ENCODE assay signal across 27 mouse cellular contexts in genomic region chr10:59440177-59440576, GRCm38 (mm10). TPM values are rescaled to one million over a fixed set of nuclear protein-coding genes. Genes with fewer than 3 reads are reported as not detected.
DNase-seq lines count a peak whose midpoint lies in the region; ATAC-seq and TF ChIP-seq lines count a peak whose summit lies in the region.
"Had no signal": no experiment of that assay in that cellular context is flagged by ENCODE, and none has a peak within 500 bp of the region (broad histone marks: within the 10 kb centered on the region; RNA-seq: fewer than 3 reads in every experiment).

No protein-coding gene starts in this region.

- no peak for ATAC-seq in heart, embryonic 16.5 days (replicated peaks; ENCODE audit: extremely low read depth, insufficient read depth, low FRiP score)
- ATAC-seq in lung, postnatal 0 days = peak; percentile 55
- no peak for ATAC-seq in embryonic facial prominence, embryonic 15.5 days (ENCODE audit: insufficient number of reproducible peaks, low FRiP score, low TSS enrichment, low read depth)
- no peak for ATAC-seq in liver, embryonic 12.5 days
- ATAC-seq in forebrain, embryonic 12.5 days (ENCODE audit: low FRiP score) = no peak
- ATAC-seq: forebrain, postnatal 0 days; hindbrain, postnatal 0 days; intestine, postnatal 0 days had no signal

- TF ChIP-seq CTCF in lung, postnatal 0 days (IDR thresholded peaks at IDR 0.05) = no peak

- peak overlapping the region; percentile 74 for H3K27ac ChIP-seq in heart, embryonic 16.5 days (ENCODE audit: low read length)
- H3K27ac ChIP-seq in lung, postnatal 0 days (ENCODE audit: low read length) = peak overlapping the region; percentile 73
- peak overlapping the region; percentile 68; the same call in 1 of the 2 replicates for H3K27ac ChIP-seq in embryonic facial prominence, embryonic 15.5 days (replicated peaks)
- H3K27ac ChIP-seq in liver, embryonic 12.5 days = no peak overlapping the region
- H3K27ac ChIP-seq in forebrain, embryonic 12.5 days = no peak overlapping the region
- H3K27ac ChIP-seq: hindbrain, postnatal 0 days; kidney, postnatal 0 days; macrophage; midbrain, embryonic 10.5 days had no signal

- H3K4me1 ChIP-seq in heart, embryonic 16.5 days (ENCODE audit: control insufficient read depth, insufficient read depth, low read length) = peaks cover 36% of the 10 kb centered on the region
- H3K4me1 ChIP-seq in lung, postnatal 0 days (ENCODE audit: insufficient read depth, low read depth, low read length) = peaks cover 11% of the 10 kb centered on the region; the same call in 1 of the 2 replicates
- peaks cover 14% of the 10 kb centered on the region for H3K4me1 ChIP-seq in embryonic facial prominence, embryonic 15.5 days
- H3K4me1 ChIP-seq in liver, embryonic 12.5 days = peaks cover 20% of the 10 kb centered on the region
- 0 out of 2 replicates have a peak, but pooled peaks cover 5% of the 10 kb centered on the region for H3K4me1 ChIP-seq in forebrain, embryonic 12.5 days

- DNase-seq in heart, postnatal 14 days = no peak
- peak; percentile 71 for DNase-seq in lung, postnatal 0 days (ENCODE audit: low spot score)
- no peak for DNase-seq in lung, postnatal 36 days
- no peak for DNase-seq in frontal cortex, postnatal 10 days (ENCODE audit: low spot score in 2 of 2)
- DNase-seq: cerebellum, adult 8-10 months; forebrain, postnatal 0 days; retina, postnatal 1 day; thymus, adult 18-20 months; thymus, postnatal 4 days had no signal

- H3K9me3 ChIP-seq in heart, embryonic 16.5 days (replicated peaks; ENCODE audit: control insufficient read depth, low read length) = no peaks in the 10 kb centered on the region
- H3K9me3 ChIP-seq in lung, postnatal 0 days (ENCODE audit: low read length) = no peaks in the 10 kb centered on the region
- no peaks in the 10 kb centered on the region for H3K9me3 ChIP-seq in embryonic facial prominence, embryonic 15.5 days (replicated peaks)
- H3K9me3 ChIP-seq in liver, embryonic 12.5 days (replicated peaks) = no peaks in the 10 kb centered on the region
- H3K9me3 ChIP-seq in forebrain, embryonic 12.5 days = no peaks in the 10 kb centered on the region
- H3K9me3 ChIP-seq: limb, embryonic 12.5 days; midbrain, embryonic 10.5 days had no signal

- intact Hi-C loops in heart, postnatal 14 days (cut with DNase I) = no loop called here

- 23% methylated on average over 6 of the region's 6 CpGs for WGBS in heart, embryonic 16.5 days
- WGBS in lung, postnatal 0 days = 35% methylated on average over 6 of the region's 6 CpGs
- WGBS in embryonic facial prominence, embryonic 15.5 days = 28% methylated on average over 6 of the region's 6 CpGs
- WGBS in liver, embryonic 12.5 days (ENCODE audit: insufficient replicate concordance) = 36% methylated on average over 6 of the region's 6 CpGs
- WGBS in forebrain, embryonic 12.5 days = 55% methylated on average over 6 of the region's 6 CpGs

- no peaks in the 10 kb centered on the region for H3K36me3 ChIP-seq in heart, embryonic 16.5 days (ENCODE audit: control insufficient read depth, insufficient read depth)
- H3K36me3 ChIP-seq in lung, postnatal 0 days (ENCODE audit: insufficient read depth, low read length) = no peaks in the 10 kb centered on the region
- H3K36me3 ChIP-seq in embryonic facial prominence, embryonic 15.5 days = no peaks in the 10 kb centered on the region
- no peaks in the 10 kb centered on the region for H3K36me3 ChIP-seq in liver, embryonic 12.5 days
- no peaks in the 10 kb centered on the region for H3K36me3 ChIP-seq in forebrain, embryonic 12.5 days (replicated peaks)
- H3K36me3 ChIP-seq: limb, embryonic 12.5 days; midbrain, embryonic 10.5 days had no signal

- H3K4me3 ChIP-seq in heart, embryonic 16.5 days (ENCODE audit: low read length) = no peak overlapping the region
- no peak overlapping the region for H3K4me3 ChIP-seq in lung, postnatal 0 days (ENCODE audit: low read depth, low read length)
- H3K4me3 ChIP-seq in embryonic facial prominence, embryonic 15.5 days (replicated peaks) = no peak overlapping the region
- H3K4me3 ChIP-seq in liver, embryonic 12.5 days = peak overlapping the region; percentile 8; the same call in 1 of the 2 replicates
- H3K4me3 ChIP-seq in forebrain, embryonic 12.5 days (replicated peaks) = no peak overlapping the region
- H3K4me3 ChIP-seq: limb, embryonic 12.5 days; midbrain, embryonic 10.5 days had no signal

- no peak overlapping the region for H3K9ac ChIP-seq in heart, embryonic 16.5 days (ENCODE audit: low read length)
- no peak overlapping the region for H3K9ac ChIP-seq in lung, postnatal 0 days (replicated peaks; ENCODE audit: low read depth)
- H3K9ac ChIP-seq in embryonic facial prominence, embryonic 15.5 days = no peak overlapping the region
- H3K9ac ChIP-seq in liver, embryonic 12.5 days = no peak overlapping the region
- no peak overlapping the region for H3K9ac ChIP-seq in forebrain, embryonic 12.5 days
- H3K9ac ChIP-seq: forebrain, postnatal 0 days; limb, embryonic 12.5 days had no signal

- no peak overlapping the region for H3K4me2 ChIP-seq in heart, embryonic 16.5 days (ENCODE audit: low read depth, low read length)
- H3K4me2 ChIP-seq in lung, postnatal 0 days (replicated peaks; ENCODE audit: low read depth, low read length) = no peak overlapping the region
- no peak overlapping the region for H3K4me2 ChIP-seq in embryonic facial prominence, embryonic 15.5 days (replicated peaks)
- no peak overlapping the region for H3K4me2 ChIP-seq in liver, embryonic 12.5 days
- no peak overlapping the region for H3K4me2 ChIP-seq in forebrain, embryonic 12.5 days
- H3K4me2 ChIP-seq: limb, embryonic 12.5 days had no signal

- no peak for TF ChIP-seq EP300 in lung, postnatal 0 days (IDR thresholded peaks at IDR 0.05)

- H3K27me3 ChIP-seq in heart, embryonic 16.5 days (ENCODE audit: control insufficient read depth, insufficient read depth, low read length) = no peaks in the 10 kb centered on the region
- no peaks in the 10 kb centered on the region for H3K27me3 ChIP-seq in lung, postnatal 0 days (replicated peaks; ENCODE audit: insufficient read depth, low read length)
- H3K27me3 ChIP-seq in embryonic facial prominence, embryonic 15.5 days = no peaks in the 10 kb centered on the region
- no peaks in the 10 kb centered on the region; the same call in 1 of the 2 replicates for H3K27me3 ChIP-seq in liver, embryonic 12.5 days (replicated peaks)
- no peaks in the 10 kb centered on the region for H3K27me3 ChIP-seq in forebrain, embryonic 12.5 days
- H3K27me3 ChIP-seq: limb, embryonic 12.5 days had no signal

RNA-seq across cellular contexts. Expression of gene Oit3, which starts 1.4 kb away (rescaled TPM):
- polyA plus RNA-seq in heart, embryonic 16.5 days (2015; fragmentation: Nextera tagmentation; extraction: Ambion mirVana) = 4.1 and 4.7 TPM in 2 replicates
- total RNA-seq in heart, postnatal 14 days (2021) = under 1 TPM; 0.33 to 0.46 TPM
- 1.1 and 1.7 TPM in 2 replicates for polyA plus RNA-seq in lung, postnatal 0 days (2015; fragmentation: Nextera tagmentation; extraction: Ambion mirVana)
- 0.40 and 0.62 TPM in 2 replicates for polyA plus RNA-seq in embryonic facial prominence, embryonic 15.5 days (2015; fragmentation: Nextera tagmentation; extraction: Ambion mirVana)
- polyA plus RNA-seq in liver, embryonic 12.5 days (2016; fragmentation: Nextera tagmentation; extraction: Ambion mirVana) = 32.4 and 37.4 TPM in 2 replicates
- polyA plus RNA-seq in forebrain, embryonic 12.5 days (2016; fragmentation: Nextera tagmentation; extraction: Ambion mirVana) = 0.20 and 0.32 TPM in 2 replicates
- total RNA-seq: gastrocnemius, adult 18-20 months; hindbrain, postnatal 0 days had no signal

RNA-seq across cellular contexts. Expression of gene Pla2g12b, which starts 36.7 kb away (rescaled TPM):
- 0.30 TPM in 1 of 2 replicates, not detected in the other for polyA plus RNA-seq in heart, embryonic 16.5 days (2015; fragmentation: Nextera tagmentation; extraction: Ambion mirVana)
- total RNA-seq in heart, postnatal 14 days (2021) = not detected
- polyA plus RNA-seq in lung, postnatal 0 days (2015; fragmentation: Nextera tagmentation; extraction: Ambion mirVana) = 0.12 and 0.43 TPM in 2 replicates
- polyA plus RNA-seq in embryonic facial prominence, embryonic 15.5 days (2015; fragmentation: Nextera tagmentation; extraction: Ambion mirVana) = 0.20 TPM in 1 of 2 replicates, not detected in the other
- 39.0 and 41.3 TPM in 2 replicates for polyA plus RNA-seq in liver, embryonic 12.5 days (2016; fragmentation: Nextera tagmentation; extraction: Ambion mirVana)
- polyA plus RNA-seq in forebrain, embryonic 12.5 days (2016; fragmentation: Nextera tagmentation; extraction: Ambion mirVana) = not detected in 2 replicates
- total RNA-seq: adrenal gland, adult 18-20 months; common myeloid progenitor, adult 5-6 weeks; forebrain, postnatal 0 days; gastrocnemius, adult 18-20 months; granulocyte monocyte progenitor cell, adult 5-6 weeks; hematopoietic stem cell, adult 5-6 weeks; hindbrain, postnatal 0 days; layer of hippocampus, postnatal 14 days; monocyte, adult 5-6 weeks had no signal
- polyA plus RNA-seq: forebrain, postnatal 0 days; hindbrain, postnatal 0 days; limb, embryonic 12.5 days; macrophage; midbrain, embryonic 10.5 days; neural tube, embryonic 11.5 days had no signal

RNA-seq across cellular contexts. Expression of gene Gm10273, which starts 44.7 kb away (rescaled TPM):
- 5.9 and 65.1 TPM in 2 replicates for polyA plus RNA-seq in heart, embryonic 16.5 days (2015; fragmentation: Nextera tagmentation; extraction: Ambion mirVana)
- total RNA-seq in heart, postnatal 14 days (2021) = 100 to 1,000 TPM; 132 to 141 TPM
- 4.4 and 12.7 TPM in 2 replicates for polyA plus RNA-seq in lung, postnatal 0 days (2015; fragmentation: Nextera tagmentation; extraction: Ambion mirVana)
- 9.1 TPM in 1 of 2 replicates, not detected in the other for polyA plus RNA-seq in embryonic facial prominence, embryonic 15.5 days (2015; fragmentation: Nextera tagmentation; extraction: Ambion mirVana)
- 4.2 and 5.2 TPM in 2 replicates for polyA plus RNA-seq in liver, embryonic 12.5 days (2016; fragmentation: Nextera tagmentation; extraction: Ambion mirVana)
- polyA plus RNA-seq in forebrain, embryonic 12.5 days (2016; fragmentation: Nextera tagmentation; extraction: Ambion mirVana) = 2.4 TPM in 1 of 2 replicates, not detected in the other
- polyA plus RNA-seq: limb, embryonic 12.5 days had no signal

Comparison
In these comparisons a context has a peak if more than half of its experiments do, and no peak if none do; other contexts are left out.
1. H3K27ac ChIP-seq: peak in heart, embryonic 16.5 days (single experiment), lung, postnatal 0 days (single experiment) and embryonic facial prominence, embryonic 15.5 days (single experiment); none in liver, embryonic 12.5 days (single experiment) and forebrain, embryonic 12.5 days (single experiment).
2. RNA of gene Pla2g12b, which starts 36.7 kb away (polyA plus RNA-seq): 39.0 to 41.3 TPM in liver, embryonic 12.5 days; 0.12 to 0.43 TPM in lung, postnatal 0 days, 0.30 TPM in heart, embryonic 16.5 days, 0.20 TPM in embryonic facial prominence, embryonic 15.5 days and not detected in forebrain, embryonic 12.5 days; every median in the first group is over 10 times any median in the second.